Mouse (Mus musculus) adrenal gland, adult 8-10 months (tissue): ENCODE data around the gene Nodal. TPM values are rescaled to one million over a fixed set of nuclear protein-coding genes. Genes with fewer than 3 reads are reported as not detected.
"Not testable (repeated sequence)": the region's sequence is repeated elsewhere in the genome, so short reads cannot be mapped to it uniquely, and the experiment has no call there.

Experiments
- DNase-seq: peaks from one replicate; pipeline ENCODE4 v3.0.0; 2022
- total RNA-seq, 4 experiments: library from RNA; stranded (reverse); gene quantifications; 2 replicates each; pipeline ENCODE4 v1.2.4; 2022

Gene Nodal
- total RNA-seq, 4 experiments from 2014 or later = not detected

- no peak for DNase-seq
Measured at GRCm38 (mm10) chr10:61440202-61440800, 22.5 kb downstream of the Nodal start.

GRCm38 (mm10) chr10:61443456-61443855, 25.7 kb downstream of the Nodal start:
- DNase-seq = no peak

GRCm38 (mm10) chr10:61443876-61444275, 26.1 kb downstream of the Nodal start:
- DNase-seq = no peak

GRCm38 (mm10) chr10:61445016-61445415, 27.2 kb downstream of the Nodal start:
- DNase-seq = no peak

GRCm38 (mm10) chr10:61447581-61448353, 30.0 kb downstream of the Nodal start:
- no peak for DNase-seq

- no peak for DNase-seq
Measured at GRCm38 (mm10) chr10:61448834-61449233, 31.1 kb downstream of the Nodal start.

- peak; percentile 41 for DNase-seq
Measured at GRCm38 (mm10) chr10:61451463-61451930, 33.7 kb downstream of the Nodal start.

GRCm38 (mm10) chr10:61451931-61452617, 34.3 kb downstream of the Nodal start:
- peak; percentile 30 for DNase-seq

GRCm38 (mm10) chr10:61452645-61453044, 34.9 kb downstream of the Nodal start, which contains the start of gene Eif4ebp2:
Gene Eif4ebp2 (minus strand): TSS chr10:61452661.
- peak; percentile 98 for DNase-seq

GRCm38 (mm10) chr10:61453171-61453570, 35.4 kb downstream of the Nodal start:
- DNase-seq = not testable (repeated sequence)

GRCm38 (mm10) chr10:61457182-61457581, 39.4 kb downstream of the Nodal start:
- DNase-seq = no peak

- no peak for DNase-seq
Measured at GRCm38 (mm10) chr10:61465009-61465408, 47.2 kb downstream of the Nodal start.

GRCm38 (mm10) chr10:61466242-61466641, 48.5 kb downstream of the Nodal start:
- no peak for DNase-seq

- DNase-seq = no peak
Measured at GRCm38 (mm10) chr10:61466873-61467272, 49.1 kb downstream of the Nodal start.

GRCm38 (mm10) chr10:61468900-61469299, 51.1 kb downstream of the Nodal start:
- DNase-seq = no peak

GRCm38 (mm10) chr10:61473640-61474039, 55.9 kb downstream of the Nodal start:
- DNase-seq = no peak

GRCm38 (mm10) chr10:61474344-61474743, 56.6 kb downstream of the Nodal start:
- DNase-seq = no peak

Other genes with a start within 250 kb of the Nodal start
- gene Tbata, start 246.0 kb upstream of the Nodal start, total RNA-seq = not detected
- 1 to 10 TPM; 1.7 to 3.9 (median 1.9) TPM for gene Adamts14, start 144.5 kb upstream of the Nodal start, total RNA-seq
- under 1 TPM; 0.21 to 0.61 (median 0.31) TPM for gene Prf1, start 120.1 kb upstream of the Nodal start, total RNA-seq
- 10 to 100 TPM; 13.2 to 24.9 (median 19.0) TPM for gene Pald1, start 34.4 kb upstream of the Nodal start, total RNA-seq
- gene Eif4ebp2, start 34.7 kb downstream of the Nodal start, total RNA-seq = 100 to 1,000 TPM in 1 of 4 experiments, 10 to 100 TPM in 3; 82.0 to 113 (median 91.2) TPM
- 10 to 100 TPM; 11.9 to 29.3 (median 17.8) TPM for gene Lrrc20, start 57.8 kb downstream of the Nodal start, total RNA-seq
- under 1 TPM in 3 of 4 experiments, not detected in 1; 0.15 to 0.32 (median 0.24) TPM for gene Npffr1, start 177.5 kb downstream of the Nodal start, total RNA-seq
- 100 to 1,000 TPM in 2 of 4 experiments, 10 to 100 TPM in 2; 70.0 to 114 (median 96.9) TPM for gene Ppa1, start 230.6 kb downstream of the Nodal start, total RNA-seq